Mouse (Mus musculus) fat pad, adult 2 months (tissue): Measurements from ENCODE around the gene Pou2f2.

Source experiments
- DNase-seq: peaks from one replicate; pipeline ENCODE4 v3.0.0-alpha.2; 2011; ENCODE audit warnings: low read depth, low spot score; ENCODE audit errors: extremely low read depth

Pou2f2 gene

GRCm38 (mm10) chr7:25196107-25196506 lies 16.6 kb upstream of the Pou2f2 start:
- DNase-seq: no peak

GRCm38 (mm10) chr7:25195148-25195547 lies 15.6 kb upstream of the Pou2f2 start:
- DNase-seq: no peak

DNA sequence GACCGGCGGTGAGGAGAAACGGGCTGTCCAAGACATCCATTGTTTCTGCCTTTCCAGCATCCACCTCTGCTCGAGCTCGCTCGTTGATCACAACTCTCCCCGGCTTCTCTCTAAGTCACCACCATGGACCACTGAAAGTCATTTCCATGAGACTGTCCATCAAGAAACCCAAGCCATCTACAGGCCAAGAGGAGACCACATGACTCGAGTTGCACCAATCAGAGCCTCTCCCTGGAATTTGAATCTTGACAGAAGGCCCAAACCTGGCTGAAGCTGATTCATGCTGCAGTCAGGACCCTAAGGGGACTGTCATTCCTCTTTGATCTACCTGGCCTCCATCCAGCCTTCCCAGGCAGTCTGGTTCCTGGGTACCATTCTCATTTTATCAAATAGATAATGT lies 12.6 kb upstream of the Pou2f2 start:
- no peak for DNase-seq

GRCm38 (mm10) chr7:25190806-25191205 lies 11.3 kb upstream of the Pou2f2 start:
- no peak for DNase-seq

DNA sequence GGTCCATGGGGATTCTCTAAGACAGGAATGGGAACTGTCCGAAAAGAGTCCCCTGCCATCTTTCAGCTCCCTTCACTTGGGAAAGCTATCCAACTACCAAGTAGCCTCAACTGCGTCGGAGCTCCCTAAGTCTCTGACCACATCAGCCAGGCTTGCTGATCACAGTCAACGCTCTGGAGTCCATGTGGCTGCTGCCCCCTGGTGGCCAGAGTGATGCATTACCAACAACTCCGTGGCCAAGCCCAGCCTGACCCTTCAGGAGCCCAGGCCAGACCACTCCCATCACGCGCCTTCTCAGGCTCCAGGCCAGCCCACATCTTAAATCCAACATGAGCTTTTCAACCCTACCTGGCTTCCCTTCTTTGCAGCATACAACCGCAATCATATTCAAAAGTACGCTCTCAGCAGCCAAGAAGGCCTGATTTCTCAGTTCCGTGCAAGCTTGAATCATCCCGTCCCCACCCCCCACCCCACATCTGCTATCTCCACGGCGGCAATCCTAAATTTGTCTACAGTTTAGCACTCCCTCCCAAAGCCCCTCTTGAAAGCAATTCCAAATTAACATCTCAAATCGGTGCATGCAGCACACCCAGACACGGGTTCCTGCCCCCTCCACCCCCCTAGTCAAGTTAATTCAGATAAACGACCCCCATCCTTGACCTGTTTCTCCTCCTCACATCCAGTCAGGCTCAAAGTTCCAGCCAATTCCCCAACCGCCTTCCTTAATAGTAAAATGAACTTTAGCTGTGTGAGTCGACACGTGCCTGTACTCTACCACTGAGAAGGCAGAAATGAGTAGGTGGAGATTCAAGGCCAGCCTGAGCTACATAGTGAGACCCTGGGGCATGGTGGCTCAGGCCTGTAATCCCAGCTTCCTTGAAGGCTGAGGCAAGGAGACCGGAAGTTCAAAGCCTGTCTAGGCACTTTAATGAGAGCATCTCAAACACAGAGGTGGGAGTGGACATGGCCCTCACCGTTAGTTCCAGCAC lies 8.4 kb upstream of the Pou2f2 start:
- DNase-seq: no peak

DNA sequence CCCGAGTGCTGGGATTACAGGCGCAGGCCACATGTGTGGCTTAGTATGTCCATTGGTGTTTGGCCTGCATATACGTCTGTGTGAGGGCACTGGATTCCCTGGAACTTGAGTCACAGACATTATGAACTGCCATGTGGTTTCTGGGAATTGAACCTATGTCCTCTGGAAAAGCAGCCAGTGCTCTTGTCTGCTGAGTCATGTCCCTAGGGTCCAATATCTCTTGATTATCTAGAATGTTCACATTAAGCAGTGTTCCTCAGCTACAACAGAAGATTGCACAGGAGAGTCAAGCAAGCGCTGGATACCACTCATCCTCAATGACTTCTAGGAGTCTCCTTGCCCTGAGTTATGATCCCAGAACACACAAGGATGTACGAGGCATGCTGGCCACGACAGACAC lies 4.6 kb upstream of the Pou2f2 start:
- DNase-seq: no peak

DNA sequence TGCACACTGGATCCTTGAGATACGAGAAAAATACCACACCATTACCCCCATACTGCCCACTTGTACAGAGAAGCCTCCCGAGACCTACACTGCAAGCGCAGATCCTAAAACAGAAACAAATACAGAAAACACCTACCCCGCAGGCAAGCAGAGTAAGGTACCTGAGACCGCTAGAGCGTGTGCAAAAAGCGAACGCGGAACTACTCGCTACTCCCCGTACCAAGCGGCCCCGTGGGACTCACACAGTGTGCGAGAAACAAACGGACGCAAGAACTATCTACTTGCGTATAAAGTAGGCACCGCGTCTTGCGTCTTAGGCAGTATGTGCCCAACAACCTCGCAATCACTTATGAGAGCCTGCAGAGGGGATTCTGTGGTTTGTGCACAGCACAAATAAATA lies 2.3 kb upstream of the Pou2f2 start:
- no peak for DNase-seq

GRCm38 (mm10) chr7:25181331-25181790 lies 1.8 kb upstream of the Pou2f2 start:
- DNase-seq: no peak

DNA sequence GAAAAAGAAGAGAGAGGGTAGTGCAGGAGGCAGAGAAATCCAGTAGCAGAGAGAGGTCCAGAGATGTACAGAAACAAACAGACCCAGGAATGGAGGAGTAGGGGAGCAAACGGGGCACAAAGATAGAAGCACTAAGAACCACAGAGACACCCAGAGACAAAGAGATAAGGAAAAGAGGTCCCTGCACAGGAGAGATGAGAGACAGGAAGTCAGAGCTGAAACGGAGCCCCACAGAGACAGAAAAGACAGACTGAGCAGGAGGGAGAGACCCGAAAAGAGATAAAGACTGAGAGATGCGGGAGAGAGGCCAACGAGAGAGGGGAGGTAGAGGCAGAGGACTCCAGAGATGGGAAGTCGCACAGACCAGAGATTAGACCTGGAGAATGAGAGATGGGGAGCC lies 986 bp upstream of the Pou2f2 start:
- DNase-seq: no peak

DNA sequence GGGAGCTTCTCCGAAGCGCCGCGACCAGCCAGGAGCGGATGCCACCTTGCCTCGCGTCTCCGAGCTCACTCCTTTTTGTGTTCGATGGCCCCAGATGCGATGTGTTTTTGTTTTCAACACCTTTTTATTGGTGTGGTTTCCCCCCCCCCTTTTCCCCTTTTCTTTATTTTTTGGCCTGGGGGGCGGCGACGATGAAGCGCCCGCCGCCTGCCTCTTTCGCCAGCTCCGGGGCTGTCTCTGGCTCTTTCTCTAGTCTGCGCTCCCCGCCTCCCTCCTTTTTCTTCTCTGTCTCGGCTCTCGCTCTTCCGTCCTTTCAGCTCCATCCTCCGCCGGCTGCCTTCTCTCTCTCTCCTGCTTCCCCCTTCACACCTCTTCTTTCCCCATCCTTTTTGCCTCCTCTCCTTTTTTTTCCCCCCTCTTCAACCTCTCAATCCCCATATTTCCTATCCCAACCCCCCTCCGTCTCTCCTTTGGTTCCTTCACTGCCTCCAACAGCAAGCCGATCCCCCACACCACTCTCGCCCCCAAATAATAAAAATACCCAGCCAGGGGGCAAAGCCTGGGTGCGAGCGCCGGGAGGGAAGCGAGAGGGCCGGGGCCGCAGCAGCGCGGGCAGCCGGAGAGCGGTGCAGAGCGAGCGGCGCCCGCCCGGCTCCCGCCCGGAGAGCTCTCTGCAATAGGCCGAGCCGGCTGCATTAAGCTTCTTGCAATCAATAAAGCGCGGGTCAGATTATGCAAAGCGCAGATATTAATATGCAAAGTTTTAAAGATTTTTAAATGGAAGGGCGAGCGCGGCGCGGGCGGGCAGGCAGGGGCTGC lies 530 bp downstream of the Pou2f2 start:
- DNase-seq: no peak

- DNase-seq: no peak
These were observed 1.2 kb downstream of the Pou2f2 start for GRCm38 (mm10) chr7:25178317-25178716.

DNA sequence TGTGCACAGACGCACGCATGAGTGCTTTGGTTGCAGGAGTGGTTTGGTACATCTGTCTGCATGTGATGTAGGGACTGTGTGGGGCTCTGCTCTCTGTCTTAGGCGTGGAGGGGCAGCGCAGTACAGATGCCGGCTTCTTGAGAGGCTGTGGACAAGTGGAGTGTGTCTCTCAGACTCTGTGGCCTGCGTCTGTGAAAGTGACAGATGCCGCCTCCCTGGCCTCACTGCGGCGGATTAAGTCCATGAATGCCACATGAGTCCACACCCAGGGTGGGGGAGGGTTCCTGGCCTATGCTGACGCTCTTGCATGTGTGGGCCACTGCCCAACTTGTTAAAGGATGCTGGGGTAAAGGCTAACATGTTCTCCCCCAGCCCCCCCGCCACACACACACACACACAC lies 5.2 kb downstream of the Pou2f2 start:
- no peak for DNase-seq

GRCm38 (mm10) chr7:25172669-25173068 lies 6.9 kb downstream of the Pou2f2 start:
- DNase-seq: no peak

DNA sequence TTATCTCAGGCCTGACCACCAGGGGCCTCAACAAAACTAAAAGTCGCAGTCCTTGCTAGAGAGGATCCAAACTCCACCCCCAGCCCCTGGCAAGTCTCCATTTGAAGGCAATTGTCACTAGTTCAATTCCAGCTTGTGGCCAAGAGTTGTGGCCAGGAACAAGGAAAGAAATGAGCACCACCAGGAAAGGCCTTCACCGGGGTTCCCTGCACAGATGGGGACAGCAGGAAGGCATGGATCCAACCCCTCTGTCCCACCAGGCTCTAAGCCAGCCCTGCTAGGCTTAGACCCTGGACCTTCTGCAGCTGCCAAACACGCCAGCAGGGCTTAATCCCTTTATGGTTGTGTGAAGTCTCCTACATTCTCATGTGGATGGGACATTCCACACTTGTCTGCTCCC lies 8.9 kb downstream of the Pou2f2 start:
- no peak for DNase-seq

- DNase-seq: no peak
These were observed 13.4 kb downstream of the Pou2f2 start for GRCm38 (mm10) chr7:25166106-25166505.

GRCm38 (mm10) chr7:25156158-25156648 lies 23.3 kb downstream of the Pou2f2 start:
- no peak for DNase-seq

- DNase-seq: no peak
These were observed 23.9 kb downstream of the Pou2f2 start for GRCm38 (mm10) chr7:25155469-25156157.

GRCm38 (mm10) chr7:25154648-25155047 lies 24.9 kb downstream of the Pou2f2 start:
- no peak for DNase-seq

GRCm38 (mm10) chr7:25153841-25154240 lies 25.7 kb downstream of the Pou2f2 start:
- DNase-seq: no peak

DNA sequence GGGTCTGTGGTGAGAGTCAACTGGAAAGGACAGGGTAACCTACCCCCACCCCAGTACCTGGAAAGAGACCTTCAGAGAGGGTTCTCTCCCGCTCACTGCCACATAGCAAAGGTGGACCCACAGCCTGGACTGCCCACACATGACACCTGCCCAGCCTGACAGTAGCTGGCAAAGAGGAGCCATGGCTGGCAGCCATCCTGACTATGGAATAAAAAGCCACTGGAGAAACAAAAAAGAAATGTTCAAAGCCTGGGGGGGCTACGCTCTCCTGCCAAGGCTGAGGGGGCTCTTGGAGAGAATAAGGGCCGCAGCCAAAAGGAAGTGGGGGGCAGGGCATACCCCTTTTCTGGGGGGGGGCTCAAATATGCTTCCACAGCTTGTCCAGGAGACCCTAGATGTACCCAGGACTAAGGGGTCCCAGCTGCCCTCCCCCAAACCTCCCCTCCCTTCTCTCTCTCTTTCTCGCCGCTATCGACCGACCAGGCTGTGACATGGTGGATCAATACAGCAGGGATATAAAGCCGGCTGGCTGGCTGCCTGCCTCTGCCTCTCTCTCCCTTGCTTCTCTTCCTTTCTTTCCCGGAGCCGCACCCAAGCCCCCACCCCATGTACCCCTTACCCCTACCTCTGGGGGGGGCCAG lies 27.5 kb downstream of the Pou2f2 start:
- no peak for DNase-seq

DNA sequence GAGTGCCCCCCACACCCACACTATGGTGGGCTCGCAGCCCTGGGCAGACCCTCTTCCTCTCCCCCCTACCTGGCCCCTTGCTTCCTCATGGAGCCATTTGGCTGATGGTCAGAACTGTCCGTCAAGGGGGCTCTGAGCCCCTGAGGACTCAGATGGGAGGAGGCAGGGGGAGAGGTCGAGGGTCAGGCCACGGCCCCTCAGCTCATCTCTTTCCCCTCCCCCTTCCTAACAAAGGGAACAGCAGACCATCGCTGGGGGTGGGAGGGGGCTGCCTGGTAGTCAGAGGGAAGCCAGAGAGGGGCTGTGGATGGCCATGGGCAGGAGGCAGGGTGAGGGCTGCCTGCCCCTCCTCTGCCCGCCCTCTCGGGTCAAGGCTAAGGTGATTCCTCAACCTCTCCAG lies 28.5 kb downstream of the Pou2f2 start:
- DNase-seq: no peak
